Mouse (Mus musculus) heart, embryonic 16.5 days (tissue): ENCODE results near the gene 2510039O18Rik. TPM values are rescaled to one million over a fixed set of nuclear protein-coding genes. Genes with fewer than 3 reads are reported as not detected.

ENCODE experiments used
- ATAC-seq: fragments of 200-750 bp; cut with Nextera tagmentation; replicated peaks from 2 replicates; pipeline ENCODE4 v1.8.0; 2017; ENCODE audit warnings: moderate number of reproducible peaks; ENCODE audit not compliant: insufficient read depth, low FRiP score; ENCODE audit errors: extremely low read depth
- H3K27ac ChIP-seq: fragments of 300-500 bp; sonication (generic); 2 replicates; pipeline ENCODE4 v1.5.1; 2014; ENCODE audit warnings: mild to moderate bottlenecking, low read length, control low read depth, moderate library complexity
- H3K27me3 ChIP-seq: fragments of 300-500 bp; sonication (generic); 2 replicates; pipeline ENCODE4 v1.6.1; 2014; ENCODE audit warnings: low read length, mixed read lengths; ENCODE audit not compliant: control insufficient read depth, insufficient read depth
- H3K36me3 ChIP-seq: fragments of 300-500 bp; sonication (generic); 2 replicates; pipeline ENCODE4 v1.6.1; 2014; ENCODE audit not compliant: control insufficient read depth, insufficient read depth
- H3K4me1 ChIP-seq: fragments of 300-500 bp; sonication (generic); 2 replicates; pipeline ENCODE4 v1.6.1; 2014; ENCODE audit warnings: low read length, mixed read lengths; ENCODE audit not compliant: control insufficient read depth, insufficient read depth
- H3K4me2 ChIP-seq: fragments of 300-500 bp; sonication (generic); 2 replicates; pipeline ENCODE4 v1.6.1; 2014; ENCODE audit warnings: low read depth, mild to moderate bottlenecking, control low read depth, low read length
- H3K4me3 ChIP-seq: fragments of 300-500 bp; sonication (generic); 2 replicates; pipeline ENCODE4 v1.5.1; 2014; ENCODE audit warnings: mild to moderate bottlenecking, control low read depth, low read length
- H3K9ac ChIP-seq: fragments of 300-500 bp; sonication (generic); 2 replicates; pipeline ENCODE4 v1.6.1; 2014; ENCODE audit warnings: low read length, control low read depth
- H3K9me3 ChIP-seq: fragments of 300-500 bp; sonication (generic); replicated peaks from 2 replicates; pipeline ENCODE4 v1.6.1; 2016; ENCODE audit warnings: low read length; ENCODE audit not compliant: control insufficient read depth
- WGBS: fragments of 180-500 bp; shearing (Covaris S2); extraction: QIAGEN DNeasy Blood & Tissue Kit; methylation state at CpG from one replicate; pipeline ENCODE4 v1.1.7; 2014; 5-methylcytosine and 5-hydroxymethylcytosine counted together
- polyA plus RNA-seq: library from polyadenylated mRNA; unstranded; fragments of >200 nt; fragmentation: Nextera tagmentation; extraction: Ambion mirVana; gene quantifications from 2 replicates; pipeline ENCODE4 v1.2.1, GENCODE M21; 2015

The 2510039O18Rik gene
- polyA plus RNA-seq, 1 experiment from 2014 or later: 12.1 TPM

DNA sequence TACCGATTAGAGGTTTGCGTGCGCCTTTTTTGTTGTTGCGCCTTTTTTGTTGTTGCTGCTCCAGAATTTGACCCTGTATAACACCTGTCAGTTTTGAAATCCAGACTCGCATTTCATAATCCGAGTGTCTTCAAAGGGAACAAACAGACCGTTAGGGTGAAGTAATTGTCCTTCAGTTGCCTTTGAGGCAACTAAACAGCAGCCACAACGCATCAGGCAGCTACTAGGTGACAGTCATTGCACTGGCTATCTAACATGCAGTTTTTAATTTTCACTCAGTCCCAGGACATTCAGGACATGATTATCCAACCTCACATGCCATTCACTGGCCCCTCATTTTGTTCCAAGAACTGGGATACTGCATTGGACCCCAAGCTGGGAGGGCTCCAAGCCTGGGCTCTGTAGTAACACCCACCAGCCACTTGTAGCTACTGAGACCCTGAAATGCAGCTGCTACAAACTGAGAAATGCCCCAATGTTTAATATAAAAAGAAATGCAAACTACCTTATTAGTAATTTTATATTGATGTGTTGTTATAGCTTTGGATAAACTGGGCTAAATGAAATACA lies 35.5 kb upstream of the 2510039O18Rik start:
- Histone ChIP-seq H3K27ac (peak overlapping the region; percentile 91), H3K36me3 (peaks cover 20% of the 10 kb centered on the region), H3K4me2 (peak overlapping the region; percentile 70), H3K9ac (peak overlapping the region; percentile 99), H3K4me3 (peak overlapping the region; percentile 93), H3K4me1 (peaks cover 34% of the 10 kb centered on the region), H3K27me3 (no peaks in the 10 kb centered on the region), H3K9me3 (no peaks in the 10 kb centered on the region)
- ATAC-seq: peak; percentile 8
- WGBS: 1% methylated on average over 8 of the region's 8 CpGs

DNA sequence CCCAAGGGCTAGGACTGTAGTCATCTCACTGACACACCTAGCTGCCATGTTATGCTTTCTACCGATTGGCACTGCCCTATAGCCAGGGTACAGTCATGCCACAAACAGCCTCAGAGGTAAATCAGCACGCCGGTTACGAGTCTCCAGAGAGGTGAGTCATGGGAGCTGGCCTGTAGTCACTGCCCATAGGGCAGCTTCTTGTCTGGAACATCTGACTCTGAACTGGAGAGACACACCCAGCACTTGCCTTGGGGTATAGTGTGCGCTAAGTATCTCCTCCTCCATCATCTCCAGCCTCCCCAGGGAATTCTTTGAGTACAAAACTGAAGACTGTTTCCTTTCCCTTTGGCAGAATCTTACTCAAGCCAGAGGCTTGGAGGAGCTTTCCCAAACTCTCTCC lies 34.5 kb upstream of the 2510039O18Rik start:
- Histone ChIP-seq H3K27ac (no peak overlapping the region), H3K36me3 (peaks cover 22% of the 10 kb centered on the region; the same call in 1 of the 2 replicates), H3K4me1 (peaks cover 24% of the 10 kb centered on the region), H3K27me3 (no peaks in the 10 kb centered on the region), H3K9me3 (no peaks in the 10 kb centered on the region), H3K4me3 (no peak overlapping the region), H3K9ac (no peak overlapping the region), H3K4me2 (no peak overlapping the region)
- WGBS: 67% methylated on average over 5 of the region's 5 CpGs
- ATAC-seq: no peak

DNA sequence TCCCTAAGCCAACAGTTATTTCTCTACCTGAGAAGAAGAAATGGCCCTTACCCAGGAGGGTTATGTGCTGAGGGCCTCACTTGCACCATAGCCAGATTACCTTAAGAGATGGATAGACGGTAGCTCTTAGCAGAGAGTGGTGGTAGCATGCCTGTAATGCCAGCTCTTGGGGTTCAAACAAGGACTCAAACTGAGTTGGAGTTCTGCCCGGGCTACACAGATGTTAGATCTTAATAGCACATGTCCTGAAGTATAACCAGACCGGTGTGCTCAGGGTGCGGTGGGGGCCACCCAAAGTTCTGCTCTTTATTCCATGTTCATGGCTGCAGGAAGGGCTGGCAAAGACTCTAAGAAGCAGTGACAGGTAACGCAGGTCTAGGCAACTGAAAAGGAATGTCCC lies 31.2 kb upstream of the 2510039O18Rik start:
- peaks cover 7% of the 10 kb centered on the region; the same call in 1 of the 2 replicates for H3K4me1 ChIP-seq
- no peaks in the 10 kb centered on the region for H3K27me3 ChIP-seq
- ATAC-seq: no peak
- no peaks in the 10 kb centered on the region for H3K9me3 ChIP-seq
- WGBS: 77% methylated on average over 5 of the region's 5 CpGs
- no peak overlapping the region for H3K4me3 ChIP-seq
- H3K4me2 ChIP-seq: no peak overlapping the region
- peaks cover 26% of the 10 kb centered on the region for H3K36me3 ChIP-seq
- no peak overlapping the region for H3K27ac ChIP-seq
- no peak overlapping the region for H3K9ac ChIP-seq

DNA sequence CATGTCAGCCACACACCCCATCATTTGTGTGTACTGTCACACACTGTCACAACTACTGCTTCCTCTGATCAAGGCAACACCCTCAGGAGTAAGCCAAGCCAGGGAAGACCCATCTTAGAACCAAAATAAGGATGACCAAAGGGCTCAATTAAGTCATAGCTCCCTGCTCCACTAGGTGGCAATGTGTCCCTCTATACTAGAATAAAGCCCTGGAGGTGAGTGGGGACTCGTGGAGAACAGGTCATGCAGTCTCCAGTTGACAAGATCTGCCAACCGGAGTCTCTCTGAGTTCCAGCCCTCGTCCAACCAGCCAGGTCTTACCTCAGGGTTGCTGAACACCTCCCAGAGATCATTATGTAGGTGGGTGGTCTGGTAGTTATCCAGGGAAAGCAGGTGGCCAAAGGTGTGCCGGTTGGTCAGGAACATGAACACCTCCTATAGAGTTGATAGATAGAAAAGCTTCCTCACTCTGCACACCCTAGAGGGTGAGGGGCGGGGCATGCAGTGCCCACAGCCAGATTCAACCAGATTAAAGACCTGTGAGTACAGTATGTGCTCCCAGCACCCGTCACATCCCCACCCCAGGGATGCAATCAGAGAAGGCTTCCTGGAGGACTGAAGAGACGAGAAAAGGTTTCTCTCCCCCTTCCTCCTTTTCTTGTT lies 22.1 kb upstream of the 2510039O18Rik start:
- Histone ChIP-seq H3K4me3 (no peak overlapping the region), H3K27ac (no peak overlapping the region), H3K36me3 (peaks cover 46% of the 10 kb centered on the region), H3K4me1 (no peaks in the 10 kb centered on the region), H3K4me2 (no peak overlapping the region), H3K9ac (no peak overlapping the region), H3K27me3 (no peaks in the 10 kb centered on the region), H3K9me3 (no peaks in the 10 kb centered on the region)
- peak; percentile 38; the same call in 1 of the 2 replicates for ATAC-seq
- WGBS: 54% methylated on average over 7 of the region's 7 CpGs

- Histone ChIP-seq H3K9ac (no peak overlapping the region), H3K4me3 (no peak overlapping the region), H3K4me2 (no peak overlapping the region), H3K36me3 (peaks cover 49% of the 10 kb centered on the region), H3K9me3 (no peaks in the 10 kb centered on the region), H3K27ac (no peak overlapping the region), H3K27me3 (no peaks in the 10 kb centered on the region), H3K4me1 (no peaks in the 10 kb centered on the region)
- 54% methylated on average over 10 of the region's 10 CpGs for WGBS
- no peak for ATAC-seq
Measured at GRCm38 (mm10) chr4:147920973-147921372, 19.7 kb upstream of the 2510039O18Rik start.

GRCm38 (mm10) chr4:147922341-147922740 lies 18.4 kb upstream of the 2510039O18Rik start:
- Histone ChIP-seq H3K27ac (no peak overlapping the region), H3K36me3 (peaks cover 45% of the 10 kb centered on the region), H3K9me3 (no peaks in the 10 kb centered on the region), H3K9ac (no peak overlapping the region), H3K27me3 (no peaks in the 10 kb centered on the region), H3K4me2 (no peak overlapping the region), H3K4me3 (no peak overlapping the region), H3K4me1 (no peaks in the 10 kb centered on the region)
- no peak for ATAC-seq
- WGBS: 69% methylated on average over 11 of the region's 11 CpGs

DNA sequence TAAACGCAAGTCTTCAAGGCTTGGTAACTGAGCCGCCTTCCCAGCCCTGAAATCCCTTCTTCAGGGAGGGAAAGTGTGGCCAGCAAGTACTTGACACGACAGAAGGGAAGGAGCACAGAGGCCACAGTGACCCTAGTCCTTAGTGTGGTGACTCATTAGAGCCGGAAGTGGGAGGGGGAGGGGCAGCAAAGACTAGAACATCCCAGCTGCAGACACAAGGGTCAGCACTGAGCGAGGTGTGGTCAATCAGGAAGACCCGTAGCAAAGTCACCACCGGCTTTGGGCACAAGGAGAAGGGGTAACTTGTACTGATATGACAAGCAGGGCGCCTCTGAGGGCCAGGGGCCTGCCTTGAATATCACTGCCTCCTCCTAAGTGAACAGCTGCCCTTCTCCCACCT lies 13.0 kb upstream of the 2510039O18Rik start:
- 40% methylated on average over 8 of the region's 8 CpGs for WGBS
- Histone ChIP-seq H3K9ac (no peak overlapping the region), H3K4me3 (no peak overlapping the region), H3K4me2 (no peak overlapping the region), H3K27me3 (no peaks in the 10 kb centered on the region), H3K9me3 (no peaks in the 10 kb centered on the region), H3K36me3 (peaks cover 48% of the 10 kb centered on the region), H3K4me1 (peaks cover under 1% of the 10 kb centered on the region; the same call in 1 of the 2 replicates), H3K27ac (no peak overlapping the region)
- ATAC-seq: no peak

DNA sequence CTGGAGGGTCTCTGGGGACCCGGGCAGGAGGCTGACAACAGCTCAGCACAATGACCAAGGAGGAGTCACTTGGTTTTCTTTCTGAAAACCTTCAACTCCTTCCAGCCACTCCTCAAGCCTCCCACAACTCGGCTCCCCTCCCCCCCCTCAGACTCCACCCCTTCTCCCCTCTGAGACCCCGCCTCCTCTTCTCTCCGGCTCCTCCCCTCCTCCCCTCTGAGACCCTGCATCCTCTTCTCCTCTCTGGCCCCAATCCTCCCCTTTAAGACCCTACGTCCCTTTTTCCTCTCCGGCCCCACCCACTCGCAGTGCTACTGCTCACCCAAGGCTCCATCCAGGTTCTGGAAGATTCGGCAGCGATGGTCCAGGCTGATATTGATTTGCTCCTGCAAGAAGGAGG lies 12.6 kb upstream of the 2510039O18Rik start:
- Histone ChIP-seq H3K4me2 (no peak overlapping the region), H3K4me1 (peaks cover 5% of the 10 kb centered on the region; the same call in 1 of the 2 replicates), H3K27me3 (no peaks in the 10 kb centered on the region), H3K9ac (no peak overlapping the region), H3K4me3 (no peak overlapping the region), H3K9me3 (no peaks in the 10 kb centered on the region), H3K27ac (no peak overlapping the region), H3K36me3 (peaks cover 48% of the 10 kb centered on the region)
- WGBS: 37% methylated on average over 9 of the region's 9 CpGs
- no peak for ATAC-seq

- no peak overlapping the region for H3K4me2 ChIP-seq
- H3K36me3 ChIP-seq: peaks cover 44% of the 10 kb centered on the region
- ATAC-seq: no peak
- no peak overlapping the region for H3K4me3 ChIP-seq
- no peak overlapping the region for H3K27ac ChIP-seq
- 85% methylated on average over 7 of the region's 7 CpGs for WGBS
- H3K9me3 ChIP-seq: no peaks in the 10 kb centered on the region
- H3K9ac ChIP-seq: no peak overlapping the region
- H3K4me1 ChIP-seq: peaks cover 9% of the 10 kb centered on the region
- no peaks in the 10 kb centered on the region for H3K27me3 ChIP-seq
Measured at GRCm38 (mm10) chr4:147928540-147928939, 12.2 kb upstream of the 2510039O18Rik start.
